Mouse (Mus musculus) brain, embryonic 14.5 days (tissue): Measurements from ENCODE around the gene Dcst2.

Experiments
- CTCF ChIP-seq: fragments of 200-500 bp; IDR thresholded peaks from 2 replicates; pipeline ENCODE4 v1.5.1; 2012; ENCODE audit warnings: inconsistent platforms, mild to moderate bottlenecking, moderate library complexity, borderline replicate concordance; ENCODE audit not compliant: insufficient read depth, insufficient read length; ENCODE audit errors: extremely low read depth
- POLR2A ChIP-seq: fragments of 200-500 bp; IDR thresholded peaks from 2 replicates; pipeline ENCODE4 v1.6.1; 2012; ENCODE audit warnings: mild to moderate bottlenecking, inconsistent platforms, borderline replicate concordance; ENCODE audit not compliant: poor library complexity, insufficient read depth, insufficient read length, severe bottlenecking; ENCODE audit errors: extremely low read depth

DNA sequence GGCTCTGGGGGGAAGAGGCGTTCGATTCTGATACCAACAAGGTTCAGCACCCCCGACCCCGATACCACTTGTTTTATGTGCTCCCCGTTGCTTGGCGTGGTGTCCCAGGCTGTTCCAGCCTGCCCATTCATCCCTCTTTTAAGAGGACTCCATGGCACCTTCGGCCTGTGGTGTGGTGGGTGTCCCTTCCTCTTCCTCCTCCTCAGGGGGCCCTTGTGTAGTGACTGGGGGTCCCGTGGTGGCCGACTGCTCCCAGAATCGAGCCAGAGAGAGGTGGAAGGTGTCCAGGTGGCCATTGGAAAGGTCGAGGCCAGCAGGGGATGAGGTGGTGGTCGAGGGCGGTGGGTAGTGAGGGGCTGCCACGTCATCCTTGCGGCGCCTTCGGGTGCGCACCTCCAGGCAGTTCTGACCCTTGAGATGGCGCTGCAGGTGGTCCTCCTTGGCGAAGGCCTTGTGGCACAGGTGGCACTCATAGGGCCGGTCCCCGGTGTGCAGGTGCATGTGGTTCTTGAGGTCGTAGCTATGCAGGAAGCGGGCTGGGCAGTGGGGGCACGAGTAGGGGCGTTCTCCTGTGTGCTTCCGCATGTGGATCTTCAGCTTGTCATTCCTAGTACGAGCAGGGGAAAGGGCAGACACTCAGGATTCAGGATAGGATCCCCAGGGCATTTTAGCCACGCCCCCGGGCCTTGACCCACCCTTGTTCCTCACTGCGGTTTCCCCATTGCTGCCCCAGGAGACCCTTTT lies 17.8 kb downstream of the Dcst2 start:
- TF ChIP-seq POLR2A (no peak), CTCF (no peak)
